Mouse (Mus musculus) liver, adult (tissue): ENCODE data around the gene Cd274.

Experiments used
- GATA4 ChIP-seq: IDR thresholded peaks from 2 replicates; pipeline ENCODE4 v1.6.1; 2014; ENCODE audit warnings: mild to moderate bottlenecking, low read length; ENCODE audit not compliant: insufficient replicate concordance

Gene Cd274

DNA sequence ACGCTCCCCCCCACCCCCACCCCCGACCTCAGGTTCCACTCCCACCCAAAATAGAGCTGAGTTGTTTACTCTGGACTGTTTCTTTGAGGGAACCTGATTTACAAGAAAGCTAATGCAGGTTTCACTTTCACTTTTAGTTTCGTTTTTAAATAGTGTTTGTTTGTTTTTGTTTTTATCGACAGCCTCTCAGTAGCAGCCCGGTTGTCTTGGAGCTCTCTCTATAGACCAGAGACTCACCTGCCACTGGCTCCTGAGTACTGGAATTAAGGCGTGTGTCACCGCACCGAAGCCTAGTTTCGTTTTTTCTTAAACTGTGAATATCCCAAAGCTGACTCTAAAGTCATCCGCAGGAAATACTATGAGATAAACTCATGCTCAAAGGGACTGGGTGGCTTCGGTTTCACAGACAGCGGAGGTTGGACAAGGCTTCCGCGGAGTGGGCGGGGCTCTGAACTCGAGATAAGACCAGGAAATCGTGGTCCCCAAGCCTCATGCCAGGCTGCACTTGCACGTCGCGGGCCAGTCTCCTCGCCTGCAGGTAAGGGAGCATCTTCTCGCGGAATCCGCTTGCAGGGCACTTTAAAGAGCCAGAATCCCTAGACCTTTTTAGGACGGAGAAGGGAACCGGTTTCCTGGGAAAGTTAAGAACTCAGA, at the start of gene Cd274, which contains the start of gene Plgrkt:
Gene Cd274 (plus strand): TSS at position 487 of the 654 bp plus-strand sequence.
Gene Plgrkt (minus strand): TSS at position 422 of the 654 bp plus-strand sequence.
- peak; percentile 97 for TF ChIP-seq GATA4

DNA sequence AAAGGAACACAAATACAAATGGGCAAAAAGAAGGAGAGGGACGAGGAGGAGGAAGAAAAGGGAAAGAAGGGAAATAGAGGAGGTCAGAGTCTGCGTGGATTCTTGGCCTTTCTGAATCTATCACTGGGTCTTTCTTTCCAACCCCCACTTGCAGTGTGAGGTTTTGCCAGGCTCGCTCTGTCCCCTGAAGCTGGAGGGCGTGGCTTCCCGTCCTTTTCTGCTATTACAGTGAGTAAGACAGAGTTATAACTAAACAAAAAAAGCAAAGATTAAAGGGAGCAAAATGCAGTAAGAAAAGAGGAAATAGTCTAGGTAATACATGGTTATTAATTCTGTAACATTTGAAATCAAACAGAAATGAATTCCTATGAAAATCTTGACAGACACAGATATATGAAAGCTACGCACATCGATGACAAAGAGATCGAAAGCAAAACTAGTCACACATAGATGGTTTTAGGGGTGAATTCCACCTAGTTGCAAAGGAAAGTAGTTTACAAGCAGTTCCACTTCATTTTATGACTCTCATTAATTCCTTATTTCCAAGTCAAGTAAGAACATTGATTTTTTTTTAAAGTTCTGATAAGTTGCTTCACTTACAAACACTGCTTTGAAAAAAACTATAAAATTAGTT, 43.7 kb upstream of the Cd274 start:
- no peak for TF ChIP-seq GATA4

DNA sequence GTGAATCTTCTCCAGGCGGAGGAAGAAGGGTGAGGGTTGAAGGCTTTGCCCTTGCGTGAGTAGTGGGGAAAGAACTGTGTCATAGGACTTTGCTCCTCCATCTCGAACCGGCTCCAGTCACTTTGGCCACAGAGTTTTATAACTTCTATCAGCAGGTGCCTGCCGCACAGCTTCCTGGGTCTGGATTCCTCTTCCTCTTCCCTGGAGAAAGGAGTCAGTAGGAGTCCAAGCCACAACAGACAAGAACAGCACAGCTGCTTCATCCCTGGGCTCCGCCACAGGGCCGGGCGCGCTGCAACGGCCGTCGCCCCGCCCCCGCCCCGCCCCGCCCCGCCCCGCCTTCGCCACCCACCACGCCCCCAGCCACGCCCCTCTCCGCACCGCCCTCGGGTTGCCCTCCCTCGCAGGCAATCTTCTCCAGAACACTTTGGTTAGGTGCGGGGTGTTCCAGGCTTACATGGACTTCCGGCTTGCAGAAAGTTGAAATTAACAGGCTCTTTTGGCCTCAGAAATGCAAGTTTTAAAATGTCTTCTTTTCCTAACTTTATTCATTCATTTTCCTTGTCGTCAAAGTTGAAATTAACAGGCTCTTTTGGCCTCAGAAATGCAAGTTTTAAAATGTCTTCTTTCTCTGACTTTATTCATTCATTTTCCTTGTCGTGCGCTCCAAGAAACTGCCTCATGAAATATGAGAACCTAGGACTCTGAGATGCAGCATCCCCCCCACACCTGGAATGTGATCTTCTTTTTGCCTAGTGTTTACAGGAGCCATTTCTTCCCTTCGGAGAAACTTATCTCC, 42.0 kb upstream of the Cd274 start, which contains the start of gene Insl6:
Gene Insl6 (minus strand): TSS at position 304 of the 799 bp plus-strand sequence.
- no peak for TF ChIP-seq GATA4

DNA sequence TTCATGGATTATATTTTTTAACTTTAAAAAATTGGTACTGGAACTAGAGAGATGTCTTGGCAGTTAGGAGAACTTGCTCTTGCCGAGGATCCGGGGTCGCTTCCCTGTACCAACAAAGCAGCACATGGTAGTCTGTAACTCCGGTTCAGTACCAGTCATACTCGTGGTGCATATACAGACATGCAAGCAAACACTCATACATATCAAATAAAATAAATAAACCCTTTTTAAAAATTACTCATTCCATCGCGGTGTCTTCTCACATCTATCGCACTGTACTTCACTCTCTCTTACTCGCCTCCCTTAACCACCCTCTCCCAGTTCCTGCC, 41.4 kb upstream of the Cd274 start:
- no peak for TF ChIP-seq GATA4

DNA sequence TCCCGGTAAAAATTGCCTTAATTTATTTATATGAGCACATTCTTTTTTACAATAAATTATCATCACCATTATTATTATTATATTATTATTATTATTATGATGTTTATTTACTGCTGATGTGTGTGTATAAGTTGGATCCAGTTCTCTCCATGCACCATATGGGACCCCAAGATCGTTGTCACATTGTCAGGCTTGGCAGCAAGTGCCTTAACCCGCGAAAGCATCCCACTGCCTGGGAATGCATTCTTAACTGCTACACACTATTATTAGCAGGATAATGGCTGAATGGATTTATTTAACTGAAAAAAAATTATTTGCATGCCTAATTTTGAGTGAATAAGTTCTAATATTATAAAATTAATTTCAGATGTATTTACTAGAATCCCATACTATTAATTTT, 40.9 kb upstream of the Cd274 start:
- no peak for TF ChIP-seq GATA4

DNA sequence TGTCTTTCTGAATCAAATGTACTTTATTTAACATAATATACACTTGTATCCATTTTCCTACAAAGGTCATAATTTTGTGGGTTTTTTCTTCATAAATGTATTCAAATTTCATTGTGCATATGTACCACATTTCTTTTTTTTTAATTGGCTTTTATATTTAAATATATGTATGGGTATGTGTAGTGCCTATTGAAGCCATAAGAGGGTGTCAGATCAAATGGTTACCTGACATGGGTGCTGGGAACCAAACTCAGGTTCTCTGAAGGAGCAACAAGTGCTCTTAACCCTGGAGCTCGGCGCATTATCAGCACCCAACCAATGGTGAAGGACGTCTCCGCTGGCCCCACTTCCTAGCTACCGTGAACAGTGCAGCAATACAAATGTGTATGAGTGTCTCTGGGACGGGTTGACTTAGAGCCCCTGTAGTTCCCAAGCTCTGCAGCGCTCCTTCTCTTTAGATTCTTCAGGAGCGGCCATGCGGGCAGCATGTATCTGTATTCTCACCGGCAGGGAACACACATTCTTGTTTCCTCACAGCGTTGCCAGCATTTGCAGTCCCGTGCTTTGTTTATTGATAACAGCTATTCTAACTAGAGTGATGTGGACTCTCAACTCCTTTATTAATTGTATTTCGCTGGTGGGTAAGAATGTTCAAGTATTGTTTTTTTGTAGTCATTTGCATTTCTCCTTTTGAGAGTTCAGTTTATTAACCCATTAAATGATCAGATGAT, 40.3 kb upstream of the Cd274 start:
- TF ChIP-seq GATA4: no peak

DNA sequence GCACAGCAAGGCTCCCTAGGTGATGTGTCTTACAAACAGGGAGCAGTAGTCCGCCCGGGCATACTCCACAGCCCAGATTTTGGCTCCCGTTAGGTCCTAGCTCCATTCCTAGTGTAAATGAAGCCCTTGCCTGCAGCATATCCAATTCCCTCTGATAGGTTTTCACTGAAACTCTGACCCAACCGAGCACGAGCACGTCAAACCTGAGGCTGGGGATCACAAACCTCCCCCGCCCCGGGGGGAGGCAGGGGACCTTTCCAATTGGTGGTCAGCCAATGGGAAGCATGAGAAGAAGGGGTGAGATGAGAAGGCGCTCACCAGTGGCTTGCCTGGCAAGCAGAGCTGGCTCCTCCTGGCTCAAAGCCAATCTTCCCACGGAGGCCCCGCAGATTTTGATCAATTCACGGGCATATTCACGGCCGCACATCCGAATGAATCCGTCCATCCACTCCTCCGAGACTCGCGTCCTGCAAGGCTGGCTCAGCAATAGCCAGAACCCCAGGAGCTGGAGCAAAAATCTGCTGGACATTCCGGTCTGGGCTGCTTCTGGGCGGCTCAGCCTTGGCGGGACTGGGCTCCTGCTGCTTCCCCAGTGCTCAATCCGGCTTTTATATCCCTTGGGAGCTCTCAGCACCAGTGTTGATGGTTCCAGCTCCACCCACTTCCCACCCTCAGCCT, 33.0 kb upstream of the Cd274 start, which contains the start of gene Rln1:
Gene Rln1 (minus strand): TSS at position 603 of the 678 bp plus-strand sequence.
- no peak for TF ChIP-seq GATA4

DNA sequence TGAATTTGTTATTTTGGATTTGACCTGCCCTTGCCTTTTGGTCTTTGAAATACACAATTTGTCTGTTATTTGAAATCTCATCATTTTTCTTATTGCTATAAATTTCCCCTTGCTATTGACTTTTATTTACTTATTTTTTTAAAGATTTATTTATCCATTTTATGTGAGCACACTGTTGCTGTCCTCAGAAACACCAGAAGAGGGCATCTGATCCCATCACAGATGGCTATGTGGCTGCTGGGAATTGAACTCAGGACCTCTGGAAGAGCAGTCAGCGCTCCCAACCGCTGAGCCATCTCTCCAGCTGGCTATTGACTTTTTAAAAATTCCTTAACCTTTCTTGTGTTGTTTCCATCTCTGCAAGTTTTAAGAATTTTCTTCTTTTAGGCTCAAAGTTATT, 30.6 kb upstream of the Cd274 start:
- TF ChIP-seq GATA4: no peak

DNA sequence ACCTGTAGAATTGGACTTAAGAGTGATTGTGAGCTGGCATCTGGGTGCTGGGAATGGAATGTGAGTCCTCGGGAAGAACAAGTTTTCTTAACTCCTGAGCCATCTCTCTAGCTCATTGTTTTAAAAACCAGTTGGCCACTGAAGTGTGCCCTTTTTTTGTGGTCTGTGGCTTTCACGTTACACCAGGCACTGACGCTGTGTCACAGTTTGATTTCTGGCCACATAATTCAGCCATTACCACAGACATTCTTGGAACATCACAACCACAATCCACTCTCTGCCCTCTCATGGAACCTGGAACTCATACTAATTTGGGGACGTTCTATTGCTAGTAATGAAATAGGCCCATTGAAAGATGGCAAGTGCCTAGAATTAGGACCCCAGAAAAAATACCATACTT, 26.2 kb upstream of the Cd274 start:
- no peak for TF ChIP-seq GATA4

DNA sequence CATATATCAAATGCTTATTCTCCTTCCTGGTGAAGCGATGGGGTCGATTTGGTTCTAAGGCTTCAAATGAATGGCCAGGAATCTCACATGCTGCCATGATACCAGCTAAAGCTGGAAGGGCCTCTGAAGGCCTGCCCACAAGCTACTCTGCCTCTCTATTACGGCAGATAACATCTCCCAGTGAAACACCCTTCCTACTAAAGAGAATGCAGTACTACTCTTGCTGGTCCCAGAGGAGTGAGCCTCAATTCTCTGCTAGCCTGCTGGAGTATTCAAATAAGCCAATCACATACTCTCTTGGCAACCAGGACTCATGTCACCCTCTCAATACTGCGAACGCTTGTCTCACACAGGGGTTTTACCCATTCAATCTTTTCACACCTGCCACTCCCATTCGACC, 25.0 kb upstream of the Cd274 start:
- no peak for TF ChIP-seq GATA4

DNA sequence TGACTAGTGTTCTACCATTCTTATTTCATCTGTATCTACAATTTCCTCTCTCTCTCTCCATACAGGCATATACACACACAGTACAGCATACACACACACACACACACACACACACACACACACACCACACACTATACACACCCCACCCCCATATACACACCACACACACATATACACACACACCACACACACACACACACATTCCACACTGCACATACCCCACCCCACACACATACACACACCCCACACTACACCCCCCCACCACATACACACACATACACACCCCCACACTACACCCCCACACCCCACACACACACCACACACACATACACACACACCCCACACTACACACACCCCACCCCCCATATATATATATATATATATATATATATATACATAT, 22.4 kb upstream of the Cd274 start:
- no peak for TF ChIP-seq GATA4

DNA sequence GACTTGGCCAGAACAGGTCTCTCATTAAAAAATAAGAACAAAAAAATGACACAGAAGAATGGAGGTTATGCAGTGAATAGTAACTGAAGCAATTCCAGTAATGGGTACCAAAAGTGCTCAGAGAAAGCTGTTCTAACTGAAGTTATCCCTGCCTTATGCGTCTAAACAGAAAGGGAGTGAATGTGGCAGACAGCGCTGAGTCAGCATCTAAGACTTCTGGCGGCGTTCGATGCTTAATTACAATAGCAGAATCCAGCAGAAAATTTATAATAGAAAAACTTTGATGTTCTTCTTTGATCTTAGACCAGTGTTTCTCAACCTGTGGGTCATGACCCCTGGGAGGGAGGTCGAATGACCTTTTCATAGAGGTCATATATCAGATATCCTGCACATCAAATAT, 21.6 kb upstream of the Cd274 start:
- no peak for TF ChIP-seq GATA4

DNA sequence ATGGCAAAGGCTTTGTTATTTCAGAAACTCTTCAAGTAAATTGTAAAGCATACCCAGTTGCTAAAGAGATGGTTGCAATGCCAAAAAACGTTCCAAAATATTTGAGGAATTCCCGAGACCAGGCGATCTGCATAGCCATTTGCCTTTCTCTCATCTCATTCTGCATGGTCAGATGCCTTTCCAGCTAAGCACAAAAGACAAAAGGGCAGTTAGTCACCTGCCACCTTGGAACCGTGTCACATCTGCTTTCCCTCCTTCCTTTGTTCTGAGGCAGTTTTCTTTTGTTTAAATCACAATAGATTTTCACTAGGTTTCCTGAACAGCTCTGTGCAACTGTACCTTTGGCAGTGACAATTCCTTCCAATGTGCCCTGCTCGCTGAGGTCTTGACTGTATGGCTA, 16.3 kb upstream of the Cd274 start:
- TF ChIP-seq GATA4: no peak

DNA sequence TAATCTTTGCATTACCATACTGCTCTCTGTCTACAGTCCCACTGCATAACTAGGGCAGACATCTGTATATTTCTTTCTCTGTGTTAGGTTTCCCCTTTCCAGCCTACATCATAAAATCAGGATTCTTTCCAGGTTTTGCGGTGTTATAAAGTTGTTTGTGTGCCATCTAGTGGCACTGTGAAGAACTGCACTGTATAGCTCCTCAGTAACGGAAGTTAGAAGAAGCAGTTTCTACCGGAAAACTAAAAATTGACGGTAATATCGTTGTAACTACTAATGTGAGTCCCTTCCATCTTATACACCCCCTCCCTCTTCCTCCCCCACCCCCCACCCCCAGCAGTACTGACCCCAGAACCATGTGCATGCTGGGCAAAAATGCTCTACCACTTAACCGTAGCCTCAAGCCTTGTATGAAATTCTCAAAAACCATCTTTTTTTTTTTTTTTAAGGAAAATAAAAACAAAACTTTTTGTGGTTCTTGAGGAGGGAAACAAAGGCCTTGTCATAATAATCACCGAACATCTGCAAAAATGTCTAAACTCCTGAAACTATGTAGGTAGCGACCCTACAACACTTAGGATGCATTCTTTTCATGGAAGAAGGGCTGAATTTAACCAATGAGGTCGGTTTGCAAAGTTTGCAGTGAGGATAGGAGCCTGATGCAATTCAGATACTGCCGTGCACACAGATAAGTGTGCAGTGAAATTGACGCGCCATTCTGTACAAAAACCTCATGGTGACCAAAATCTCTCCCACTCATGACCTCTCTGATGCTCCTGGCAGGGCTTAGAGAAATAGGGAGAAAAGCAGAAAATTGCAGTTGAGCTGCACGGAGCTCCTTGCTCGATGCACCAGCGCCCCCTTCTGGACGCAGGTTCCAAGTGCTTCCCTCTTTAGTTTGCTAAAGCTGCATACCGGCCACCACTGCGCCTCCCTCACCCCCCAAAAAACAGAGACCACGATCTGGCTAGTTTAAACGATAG, 12.1 kb upstream of the Cd274 start:
- no peak for TF ChIP-seq GATA4
